Mouse (Mus musculus): Measurements from ENCODE around the gene Sept9.

Sept9 gene

GRCm38 (mm10) chr11:117366426-117366825 lies 167.0 kb downstream of the Sept9 start:
- in situ Hi-C loops (cut with MseI, MboI) = no loop called here

DNA sequence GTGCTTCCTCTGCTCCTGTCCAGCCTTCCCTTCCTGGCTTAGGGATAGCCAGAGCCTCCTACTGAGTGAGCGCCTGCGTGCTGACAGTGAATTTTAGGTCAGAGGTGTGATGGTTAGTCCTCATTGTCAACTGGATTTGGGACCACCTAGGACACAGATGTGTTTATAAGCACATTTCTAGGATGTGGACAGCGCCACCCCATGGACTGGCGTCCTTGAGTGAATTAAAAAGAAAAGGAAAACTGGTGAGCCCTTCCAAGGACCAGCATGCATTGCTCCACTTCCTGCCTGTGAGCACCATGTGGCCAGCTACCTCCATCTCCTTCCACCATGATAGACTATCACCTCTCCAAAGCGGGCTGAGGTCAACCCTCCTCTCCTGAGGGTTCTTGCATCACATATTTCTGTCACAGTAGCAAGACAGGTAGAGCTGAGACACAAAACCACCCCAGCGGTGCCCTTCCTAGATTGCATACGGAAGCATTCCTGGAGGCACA lies 167.4 kb downstream of the Sept9 start:
- in situ Hi-C loops (cut with MseI, MboI) = no loop called here

GRCm38 (mm10) chr11:117367937-117368336 lies 168.5 kb downstream of the Sept9 start:
- in situ Hi-C loops (cut with MseI, MboI) = no loop called here

DNA sequence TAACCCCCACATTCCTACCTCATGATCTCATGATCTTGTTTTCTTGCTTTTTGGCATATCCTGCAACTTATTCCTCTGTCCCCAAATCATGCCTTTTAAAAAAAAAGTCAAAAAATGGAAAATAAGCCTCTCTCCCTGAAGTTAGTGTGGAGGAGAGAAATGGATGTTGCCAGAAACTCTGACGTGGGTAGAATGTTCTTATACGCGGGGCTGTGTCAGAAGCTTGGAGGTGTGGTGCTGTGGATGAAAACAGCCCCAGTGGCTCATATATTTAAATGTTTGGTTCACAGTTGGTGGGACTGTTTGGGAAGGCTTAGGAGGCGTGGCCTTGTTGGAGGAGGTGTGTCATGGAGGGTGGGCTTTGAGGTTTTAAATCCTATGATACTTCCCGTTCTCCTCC lies 169.9 kb downstream of the Sept9 start:
- in situ Hi-C loops (cut with MseI, MboI) = no loop called here

GRCm38 (mm10) chr11:117370262-117370850 lies 170.9 kb downstream of the Sept9 start:
- in situ Hi-C loops (cut with MseI, MboI) = no loop called here

DNA sequence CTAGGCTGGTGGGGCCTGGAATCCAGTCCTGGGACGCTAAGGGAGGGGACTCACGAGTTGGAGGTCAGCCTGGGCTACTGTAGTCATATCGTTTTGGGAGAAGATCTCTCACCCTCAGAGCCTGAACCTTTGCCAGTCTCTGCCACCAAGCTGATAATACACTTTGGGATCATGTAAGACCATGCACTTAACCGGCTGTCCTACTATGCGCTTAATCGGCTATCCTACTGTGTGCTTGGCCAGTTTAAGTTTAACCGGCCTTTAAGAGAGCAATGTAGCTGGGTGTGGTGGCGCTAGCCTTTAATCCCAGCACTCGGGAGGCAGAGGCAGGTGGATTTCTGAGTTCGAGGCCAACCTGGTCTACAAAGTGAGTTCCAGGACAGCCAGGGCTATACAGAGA lies 173.1 kb downstream of the Sept9 start:
- in situ Hi-C loops (cut with MseI, MboI) = no loop called here

- in situ Hi-C loops (cut with MseI, MboI) = no loop called here
These were observed 173.7 kb downstream of the Sept9 start for GRCm38 (mm10) chr11:117373195-117373594.

- in situ Hi-C loops (cut with MseI, MboI) = no loop called here
These were observed 174.4 kb downstream of the Sept9 start for GRCm38 (mm10) chr11:117373870-117374269.

- in situ Hi-C loops (cut with MseI, MboI) = no loop called here
These were observed 174.8 kb downstream of the Sept9 start for GRCm38 (mm10) chr11:117374288-117374687.

GRCm38 (mm10) chr11:117379774-117380173 lies 180.3 kb downstream of the Sept9 start:
- in situ Hi-C loops (cut with MseI, MboI) = no loop called here

GRCm38 (mm10) chr11:117384235-117384634 lies 184.8 kb downstream of the Sept9 start:
- in situ Hi-C loops (cut with MseI, MboI) = no loop called here

GRCm38 (mm10) chr11:117384897-117385296 lies 185.4 kb downstream of the Sept9 start:
- in situ Hi-C loops (cut with MseI, MboI) = no loop called here

- in situ Hi-C loops (cut with MseI, MboI) = no loop called here
These were observed 186.1 kb downstream of the Sept9 start for GRCm38 (mm10) chr11:117385331-117386103.

GRCm38 (mm10) chr11:117387241-117387640 lies 187.8 kb downstream of the Sept9 start:
- in situ Hi-C loops (cut with MseI, MboI) = no loop called here

DNA sequence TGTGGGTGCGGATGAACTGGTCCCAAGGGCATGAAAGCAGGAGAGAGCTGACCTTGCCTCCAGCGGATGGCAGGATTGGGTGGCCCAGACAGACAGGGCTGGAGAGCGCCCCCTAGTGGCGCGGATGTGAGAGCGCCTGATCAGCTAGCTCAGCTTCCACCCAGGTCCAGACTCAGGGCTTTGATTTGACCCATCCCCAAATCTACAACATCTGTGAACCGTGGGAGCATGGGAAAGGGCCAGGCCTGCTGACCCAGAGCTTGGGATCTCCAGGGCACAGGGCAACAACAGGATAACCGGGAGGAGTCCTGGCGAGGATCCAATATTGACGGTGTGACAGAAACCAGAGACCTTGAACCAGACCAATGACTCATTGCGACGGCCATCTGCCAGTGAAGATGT lies 190.5 kb downstream of the Sept9 start:
- in situ Hi-C loops (cut with MseI, MboI) = no loop called here

DNA sequence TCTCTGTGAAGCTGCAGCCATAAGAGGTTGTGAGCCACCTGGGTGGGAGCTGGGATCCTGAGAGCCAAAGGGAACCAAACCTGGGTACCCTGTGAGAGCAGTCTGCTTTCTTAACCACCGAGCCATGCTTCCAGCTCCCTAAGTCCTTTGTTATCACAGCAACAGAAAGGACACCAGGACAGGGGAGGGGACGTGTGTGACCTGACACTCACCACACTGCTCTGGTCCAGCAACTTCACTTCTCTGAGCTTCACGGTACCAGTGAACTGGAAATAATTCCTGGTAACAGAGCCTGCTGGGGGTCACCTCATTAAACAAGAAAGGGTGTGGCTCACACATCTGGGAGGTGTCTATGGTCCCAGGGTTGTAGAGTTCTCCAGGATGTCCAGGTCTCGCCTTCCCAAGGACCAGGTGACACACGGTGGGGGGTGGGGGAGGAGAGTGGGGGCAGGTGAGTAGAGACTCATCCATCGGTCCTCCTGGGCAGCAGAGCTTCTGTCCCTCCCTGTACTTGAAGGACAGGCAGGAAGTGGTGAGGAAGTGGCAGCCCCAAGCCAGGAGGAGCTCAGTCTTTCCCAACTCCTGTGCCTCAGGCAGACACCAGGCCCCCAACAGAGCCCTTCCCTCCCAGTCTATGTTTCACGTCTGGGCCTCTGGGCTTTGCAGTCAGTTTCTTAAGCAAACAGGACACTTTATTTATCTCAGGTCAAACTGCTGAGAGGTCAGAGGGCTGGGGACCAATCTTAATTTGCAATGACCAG lies 191.5 kb downstream of the Sept9 start:
- in situ Hi-C loops (cut with MseI, MboI) = no loop called here

DNA sequence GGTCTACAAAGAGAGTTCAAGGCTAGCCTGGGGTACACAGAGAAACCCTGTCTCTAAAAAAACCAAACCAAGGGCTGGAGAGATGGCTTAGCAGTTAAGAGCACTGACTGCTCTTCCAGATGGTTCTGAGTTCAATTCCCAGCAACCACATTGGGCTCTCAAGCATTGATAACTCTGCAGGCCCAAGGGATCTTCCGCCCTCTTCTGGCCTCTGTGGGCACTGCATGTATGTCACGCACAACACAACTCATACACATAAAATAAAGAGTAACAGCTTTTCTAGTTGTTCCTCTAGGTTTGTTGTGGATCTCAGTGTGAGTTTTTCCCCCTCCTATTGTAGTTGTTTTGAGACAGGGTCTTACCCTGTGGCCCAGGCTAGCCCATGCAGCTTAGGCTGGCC lies 192.8 kb downstream of the Sept9 start:
- in situ Hi-C loops (cut with MseI, MboI) = no loop called here

DNA sequence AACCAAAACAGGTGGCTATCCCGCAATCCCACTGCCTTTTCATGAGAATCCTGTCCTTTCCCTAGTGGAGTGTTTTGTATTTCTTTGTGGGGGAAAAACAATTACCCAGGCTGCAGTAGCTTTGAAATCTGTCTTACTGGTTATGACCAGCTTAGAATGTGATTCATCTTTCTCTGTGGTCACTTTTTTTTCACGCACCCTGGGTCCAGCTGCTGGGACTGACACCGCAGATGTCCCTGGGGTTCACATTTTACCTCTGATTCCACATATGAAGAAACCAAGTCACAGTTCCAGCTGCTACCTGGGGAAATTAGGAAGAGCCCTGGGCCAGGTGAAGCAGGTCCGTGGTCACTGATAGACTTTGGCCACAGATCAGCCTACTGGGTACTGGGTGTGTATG lies 194.3 kb downstream of the Sept9 start:
- in situ Hi-C loops (cut with MseI, MboI) = no loop called here

DNA sequence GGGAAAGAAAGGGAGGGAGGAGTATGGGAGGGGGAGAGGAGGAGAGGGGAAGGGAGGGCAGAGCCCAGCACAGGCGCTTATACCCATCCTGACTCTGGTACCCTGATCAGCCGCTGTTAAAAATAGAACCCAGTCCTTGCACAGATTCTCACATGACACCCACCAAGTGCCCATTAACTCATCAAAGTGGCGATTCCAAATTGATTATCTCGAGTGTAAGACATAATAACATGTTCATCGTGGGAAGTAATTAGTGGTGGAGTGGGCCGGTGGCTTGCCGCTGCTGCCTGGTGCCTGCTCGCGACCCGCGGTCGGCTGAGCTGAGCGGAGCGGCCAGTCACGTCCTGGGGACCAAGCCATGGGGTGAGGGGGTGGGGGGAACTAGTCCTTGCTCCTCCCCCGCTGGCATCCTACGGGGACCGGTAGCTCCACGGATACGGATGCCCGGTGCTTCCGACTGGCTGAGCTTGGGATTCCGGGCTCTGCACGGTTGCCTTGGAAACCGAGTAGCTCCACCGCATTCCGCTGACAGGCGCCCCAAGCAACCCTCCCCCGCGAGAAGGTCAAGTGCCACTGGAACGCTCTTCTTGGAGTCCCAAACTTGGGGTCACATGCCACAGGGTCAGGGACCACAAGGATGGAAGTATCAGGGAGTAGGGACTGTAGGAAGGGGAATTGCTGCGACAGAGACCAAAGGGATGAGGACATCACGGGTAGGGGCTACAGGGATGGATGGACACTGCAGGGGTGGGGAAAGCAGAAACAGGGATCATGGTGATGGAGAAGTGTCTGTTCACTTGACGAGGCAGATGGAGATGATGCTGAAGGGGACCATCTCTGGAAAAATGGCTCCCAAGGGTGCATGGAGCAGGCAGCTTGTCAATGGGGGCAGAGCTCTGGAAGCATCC lies 195.0 kb downstream of the Sept9 start:
- in situ Hi-C loops (cut with MseI, MboI) = no loop called here

- in situ Hi-C loops (cut with MseI, MboI) = no loop called here
These were observed 195.8 kb downstream of the Sept9 start for GRCm38 (mm10) chr11:117395228-117395627.

DNA sequence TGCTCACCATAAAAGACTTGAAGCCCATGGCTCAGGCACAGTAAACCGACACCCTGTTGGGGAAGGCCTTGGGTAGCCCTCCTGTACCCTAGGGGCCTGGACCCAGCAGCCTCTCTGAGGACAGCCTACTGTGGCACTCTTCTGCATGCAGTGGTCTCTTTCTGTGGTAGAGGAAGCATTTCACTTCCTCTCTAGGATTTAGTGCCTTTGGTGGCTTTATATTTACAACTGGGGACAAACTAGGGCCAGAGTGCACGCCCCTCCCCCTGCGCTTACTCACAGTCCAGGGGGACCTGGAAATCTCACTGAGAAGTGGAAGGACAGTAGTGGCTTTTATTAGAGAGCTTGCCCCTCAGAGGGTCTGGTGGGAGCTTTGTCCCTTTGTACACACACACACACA lies 197.5 kb downstream of the Sept9 start:
- in situ Hi-C loops (cut with MseI, MboI) = no loop called here
